Mouse (Mus musculus) forebrain, embryonic 12.5 days (tissue): ENCODE measurements around the gene Serinc2. TPM values are rescaled to one million over a fixed set of nuclear protein-coding genes. Genes with fewer than 3 reads are reported as not detected.

Experiments
- ATAC-seq: fragments of 200-750 bp; cut with Nextera tagmentation; 2 replicates; pipeline ENCODE4 v1.8.0; 2017; ENCODE audit warnings: moderate TSS enrichment; ENCODE audit not compliant: low FRiP score
- H3K27ac ChIP-seq: fragments of 300-500 bp; sonication (generic); 2 replicates; pipeline ENCODE4 v1.5.1; 2016; ENCODE audit warnings: mild to moderate bottlenecking
- H3K27me3 ChIP-seq: fragments of 300-500 bp; sonication (generic); 2 replicates; pipeline ENCODE4 v1.6.1; 2016; ENCODE audit warnings: mild to moderate bottlenecking
- H3K36me3 ChIP-seq: fragments of 300-500 bp; sonication (generic); replicated peaks from 2 replicates; pipeline ENCODE4 v1.6.1; 2016; ENCODE audit warnings: mild to moderate bottlenecking
- H3K4me1 ChIP-seq: fragments of 300-500 bp; sonication (generic); 2 replicates; pipeline ENCODE4 v1.6.1; 2016
- H3K4me2 ChIP-seq: fragments of 300-500 bp; sonication (generic); 2 replicates; pipeline ENCODE4 v1.6.1; 2016; ENCODE audit warnings: mild to moderate bottlenecking, moderate library complexity
- H3K4me3 ChIP-seq: fragments of 300-500 bp; sonication (generic); replicated peaks from 2 replicates; pipeline ENCODE4 v1.5.1; 2016; ENCODE audit warnings: mild to moderate bottlenecking
- H3K9ac ChIP-seq: fragments of 300-500 bp; sonication (generic); 2 replicates; pipeline ENCODE4 v1.6.1; 2016; ENCODE audit warnings: mild to moderate bottlenecking
- H3K9me3 ChIP-seq: fragments of 300-500 bp; sonication (generic); 2 replicates; pipeline ENCODE4 v1.6.1; 2016
- WGBS: fragments of 180-500 bp; shearing (Covaris S2); methylation state at CpG from one replicate; pipeline ENCODE4 v1.1.7; 2016; 5-methylcytosine and 5-hydroxymethylcytosine counted together
- polyA plus RNA-seq: library from polyadenylated mRNA; unstranded; fragments of >200 nt; fragmentation: Nextera tagmentation; extraction: Ambion mirVana; gene quantifications from 2 replicates; pipeline ENCODE4 v1.2.1, GENCODE M21; 2016

Gene Serinc2
- polyA plus RNA-seq, 1 experiment from 2014 or later = 95.5 TPM

- Histone ChIP-seq H3K4me3 (no peak overlapping the region), H3K36me3 (no peaks in the 10 kb centered on the region), H3K4me2 (no peak overlapping the region), H3K27ac (no peak overlapping the region), H3K4me1 (peaks cover 4% of the 10 kb centered on the region), H3K27me3 (no peaks in the 10 kb centered on the region), H3K9ac (no peak overlapping the region), H3K9me3 (no peaks in the 10 kb centered on the region)
- no peak for ATAC-seq
- 57% methylated on average over 23 of the region's 23 CpGs for WGBS
Observed at GRCm38 (mm10) chr4:130295047-130295745, 16.2 kb upstream of the Serinc2 start.

- H3K4me3 ChIP-seq = no peak overlapping the region
- ATAC-seq = no peak
- 85% methylated on average over 8 of the region's 8 CpGs for WGBS
- no peaks in the 10 kb centered on the region for H3K9me3 ChIP-seq
- no peaks in the 10 kb centered on the region for H3K36me3 ChIP-seq
- no peak overlapping the region for H3K27ac ChIP-seq
- H3K4me1 ChIP-seq = peaks cover 4% of the 10 kb centered on the region
- no peaks in the 10 kb centered on the region for H3K27me3 ChIP-seq
- no peak overlapping the region for H3K4me2 ChIP-seq
- H3K9ac ChIP-seq = no peak overlapping the region
Observed at GRCm38 (mm10) chr4:130294513-130294912, 15.5 kb upstream of the Serinc2 start.

GRCm38 (mm10) chr4:130292271-130292670 is 13.3 kb upstream of the Serinc2 start:
- Histone ChIP-seq H3K4me2 (no peak overlapping the region), H3K4me3 (no peak overlapping the region), H3K36me3 (no peaks in the 10 kb centered on the region), H3K27me3 (peaks cover 1% of the 10 kb centered on the region; the same call in 1 of the 2 replicates), H3K4me1 (peaks cover 4% of the 10 kb centered on the region), H3K9me3 (no peaks in the 10 kb centered on the region), H3K27ac (no peak overlapping the region), H3K9ac (no peak overlapping the region)
- 6% methylated on average over 4 of the region's 4 CpGs for WGBS
- ATAC-seq = peak; percentile 49; the same call in 1 of the 2 replicates

GRCm38 (mm10) chr4:130289824-130290223 is 10.8 kb upstream of the Serinc2 start:
- no peak overlapping the region for H3K9ac ChIP-seq
- H3K9me3 ChIP-seq = no peaks in the 10 kb centered on the region
- H3K4me1 ChIP-seq = no peaks in the 10 kb centered on the region
- H3K27me3 ChIP-seq = peaks cover 3% of the 10 kb centered on the region; the same call in 1 of the 2 replicates
- no peak overlapping the region for H3K4me3 ChIP-seq
- no peak overlapping the region for H3K4me2 ChIP-seq
- ATAC-seq = no peak
- 74% methylated on average over 3 of the region's 3 CpGs for WGBS
- H3K36me3 ChIP-seq = no peaks in the 10 kb centered on the region
- no peak overlapping the region for H3K27ac ChIP-seq

- Histone ChIP-seq H3K9ac (no peak overlapping the region), H3K9me3 (no peaks in the 10 kb centered on the region), H3K4me2 (no peak overlapping the region), H3K4me1 (no peaks in the 10 kb centered on the region), H3K27ac (no peak overlapping the region), H3K27me3 (peaks cover 3% of the 10 kb centered on the region; the same call in 1 of the 2 replicates), H3K36me3 (no peaks in the 10 kb centered on the region), H3K4me3 (no peak overlapping the region)
- 50% methylated on average over 3 of the region's 3 CpGs for WGBS
- ATAC-seq = no peak
Observed at GRCm38 (mm10) chr4:130286531-130286930, 7.5 kb upstream of the Serinc2 start.

- H3K9ac ChIP-seq = no peak overlapping the region
- ATAC-seq = no peak
Observed at GRCm38 (mm10) chr4:130283826-130284225, 4.8 kb upstream of the Serinc2 start.

GRCm38 (mm10) chr4:130282856-130283255 is 3.9 kb upstream of the Serinc2 start:
- ATAC-seq = no peak
- WGBS = 78% methylated on average over 5 of the region's 5 CpGs
- no peaks in the 10 kb centered on the region for H3K4me1 ChIP-seq
- no peak overlapping the region for H3K4me3 ChIP-seq
- H3K27me3 ChIP-seq = peaks cover 7% of the 10 kb centered on the region; the same call in 1 of the 2 replicates
- no peak overlapping the region for H3K9ac ChIP-seq
- H3K36me3 ChIP-seq = no peaks in the 10 kb centered on the region
- H3K9me3 ChIP-seq = no peaks in the 10 kb centered on the region
- no peak overlapping the region for H3K27ac ChIP-seq
- H3K4me2 ChIP-seq = no peak overlapping the region

More at GRCm38 (mm10) chr4:130283826-130284225, 4.8 kb upstream of the Serinc2 start:
- H3K4me2 ChIP-seq = no peak overlapping the region
- H3K4me3 ChIP-seq = no peak overlapping the region
- peaks cover 3% of the 10 kb centered on the region; the same call in 1 of the 2 replicates for H3K27me3 ChIP-seq
- H3K36me3 ChIP-seq = no peaks in the 10 kb centered on the region
- 88% methylated on average over 9 of the region's 9 CpGs for WGBS
- H3K4me1 ChIP-seq = no peaks in the 10 kb centered on the region
- no peak overlapping the region for H3K27ac ChIP-seq
- H3K9me3 ChIP-seq = no peaks in the 10 kb centered on the region

- H3K4me2 ChIP-seq = no peak overlapping the region
- H3K27me3 ChIP-seq = peaks cover 11% of the 10 kb centered on the region; the same call in 1 of the 2 replicates
- no peaks in the 10 kb centered on the region for H3K36me3 ChIP-seq
- no peak for ATAC-seq
- 77% methylated on average over 7 of the region's 7 CpGs for WGBS
- H3K9me3 ChIP-seq = no peaks in the 10 kb centered on the region
- H3K4me1 ChIP-seq = peaks cover 30% of the 10 kb centered on the region
- H3K9ac ChIP-seq = peak overlapping the region; percentile 25; the same call in 1 of the 2 replicates
- H3K27ac ChIP-seq = no peak overlapping the region
- H3K4me3 ChIP-seq = no peak overlapping the region
Observed at GRCm38 (mm10) chr4:130276573-130277176, 2.3 kb downstream of the Serinc2 start.

- peak overlapping the region; percentile 99; the same call in 1 of the 2 replicates for H3K27ac ChIP-seq
- H3K4me1 ChIP-seq = peaks cover 30% of the 10 kb centered on the region
- peaks cover 11% of the 10 kb centered on the region; the same call in 1 of the 2 replicates for H3K27me3 ChIP-seq
- peak overlapping the region; percentile 79 for H3K4me3 ChIP-seq
- peak overlapping the region; percentile 95; the same call in 1 of the 2 replicates for H3K9ac ChIP-seq
- peak overlapping the region; percentile 73 for H3K4me2 ChIP-seq
- no peaks in the 10 kb centered on the region for H3K9me3 ChIP-seq
- WGBS = 47% methylated on average over 5 of the region's 5 CpGs
- ATAC-seq = peak; percentile 13; the same call in 1 of the 2 replicates
- 0 out of 2 replicates have a peak, but pooled peaks cover 4% of the 10 kb centered on the region for H3K36me3 ChIP-seq
Observed at GRCm38 (mm10) chr4:130275823-130276105, 3.2 kb downstream of the Serinc2 start.

- Histone ChIP-seq H3K27ac (peak overlapping the region; percentile 99), H3K4me3 (peak overlapping the region; percentile 79), H3K4me2 (peak overlapping the region; percentile 73), H3K27me3 (peaks cover 11% of the 10 kb centered on the region; the same call in 1 of the 2 replicates), H3K4me1 (peaks cover 30% of the 10 kb centered on the region), H3K9ac (peak overlapping the region; percentile 95), H3K9me3 (no peaks in the 10 kb centered on the region), H3K36me3 (0 out of 2 replicates have a peak, but pooled peaks cover 4% of the 10 kb centered on the region)
- peak; percentile 50 for ATAC-seq
- WGBS = under 1% methylated on average over 58 of the region's 62 CpGs
Observed at GRCm38 (mm10) chr4:130275016-130275822, 3.8 kb downstream of the Serinc2 start.

GRCm38 (mm10) chr4:130274346-130275015 is 4.5 kb downstream of the Serinc2 start:
- WGBS = under 1% methylated on average over 28 of the region's 29 CpGs
- H3K9me3 ChIP-seq = no peaks in the 10 kb centered on the region
- H3K4me2 ChIP-seq = peak overlapping the region; percentile 73
- peaks cover 11% of the 10 kb centered on the region; the same call in 1 of the 2 replicates for H3K27me3 ChIP-seq
- peak; percentile 88 for ATAC-seq
- peaks cover 30% of the 10 kb centered on the region for H3K4me1 ChIP-seq
- peak overlapping the region; percentile 95 for H3K9ac ChIP-seq
- H3K4me3 ChIP-seq = peak overlapping the region; percentile 79
- H3K27ac ChIP-seq = peak overlapping the region; percentile 99
- H3K36me3 ChIP-seq = 0 out of 2 replicates have a peak, but pooled peaks cover 4% of the 10 kb centered on the region
